Mouse (Mus musculus): ENCODE results near the gene Mrto4. TPM values are rescaled to one million over a fixed set of nuclear protein-coding genes. Genes with fewer than 3 reads are reported as not detected.
"Not testable (repeated sequence)": the region's sequence is repeated elsewhere in the genome, so short reads cannot be mapped to it uniquely, and the experiment has no call there.

Gene Mrto4
- 117 and 118 TPM in 2 replicates for polyA plus RNA-seq (2015; fragmentation: Nextera tagmentation; extraction: Ambion mirVana)

DNA sequence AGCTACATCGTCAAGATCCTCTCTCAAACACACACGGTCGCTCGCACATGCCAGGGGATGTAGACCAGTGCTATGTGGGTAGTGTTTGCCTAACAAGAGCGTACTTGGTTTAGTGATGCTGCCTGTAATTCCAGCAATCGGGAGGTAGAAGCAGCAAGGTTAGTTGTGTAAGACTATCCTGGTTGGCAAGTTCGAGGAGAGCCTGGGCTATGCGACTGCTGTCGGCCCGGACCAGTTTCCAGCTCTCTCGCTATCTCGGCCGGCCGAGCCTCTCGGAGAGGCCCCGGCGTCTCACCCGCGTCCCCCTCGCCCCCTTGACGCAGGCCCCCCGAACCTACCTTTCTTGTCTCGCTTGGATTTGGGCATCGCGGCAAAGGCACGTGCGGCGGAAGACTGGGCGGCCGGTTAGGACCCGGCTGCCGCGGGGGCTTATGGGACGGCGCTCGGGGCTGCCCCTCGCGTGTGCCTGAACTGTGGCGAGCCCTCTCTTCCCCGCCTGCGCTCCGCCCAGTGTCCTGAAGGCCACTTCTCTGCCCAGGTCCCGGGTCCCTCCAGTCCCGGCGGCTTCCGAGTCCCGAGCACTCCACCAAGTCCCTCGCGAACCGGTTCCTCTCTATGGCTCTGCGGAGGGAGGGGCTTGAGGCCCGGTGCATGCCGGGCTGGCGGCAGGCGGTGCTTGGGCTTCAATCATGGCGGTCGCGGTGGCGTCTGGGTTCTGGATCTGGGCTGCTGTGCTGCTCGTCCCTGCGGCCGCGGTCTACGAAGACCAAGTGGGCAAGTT is at the start of gene Mrto4, which contains the start of the genes Emc1 and Ubr4:
Gene Mrto4, minus strand, starts transcription at position 646 of the 781 bp plus-strand sequence.
Gene Emc1, plus strand, starts transcription at position 657 of the 781 bp plus-strand sequence.
Gene Ubr4, plus strand, starts transcription at position 679 of the 781 bp plus-strand sequence.
- H3K4me3 ChIP-seq: peak within 1 kb of the TSS; percentile 70
- ATAC-seq (ENCODE audit: borderline replicate concordance, extremely low read depth, low FRiP score, low TSS enrichment): peak; percentile 93
- WGBS: under 1% methylated on average over 64 of the region's 64 CpGs
- H3K36me3 ChIP-seq: peaks cover 46% of the 10 kb centered on the region
- H3K4me2 ChIP-seq: peak within 1 kb of the TSS; percentile 83
- H3K27ac ChIP-seq: peak within 1 kb of the TSS; percentile 97
- H3K9me3 ChIP-seq: no peaks in the 10 kb centered on the region
- H3K4me1 ChIP-seq: peaks cover 17% of the 10 kb centered on the region
- no peaks in the 10 kb centered on the region for H3K27me3 ChIP-seq
- H3K9ac ChIP-seq: peak within 1 kb of the TSS; percentile 86

DNA sequence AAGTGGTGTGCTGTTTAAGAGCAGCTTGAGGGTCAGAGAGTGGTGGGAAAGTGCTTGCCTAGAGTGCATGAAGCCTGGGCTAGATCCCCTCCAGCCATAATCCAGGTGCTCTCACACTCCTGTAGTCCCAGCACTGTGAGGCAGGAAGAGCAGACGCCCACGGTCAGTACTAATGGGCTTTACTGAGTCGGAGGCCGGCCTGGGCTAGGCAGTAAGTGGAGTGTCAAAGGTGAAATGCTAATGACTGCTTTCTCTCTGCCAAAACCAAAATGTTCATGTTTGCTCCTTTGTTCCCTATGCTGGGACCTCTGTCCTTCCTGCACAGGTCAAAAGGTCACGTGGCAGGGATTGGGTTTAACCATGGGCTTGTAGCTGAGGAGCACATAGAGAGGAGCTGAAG is 48.1 kb upstream of the Mrto4 start:
- Histone ChIP-seq H3K9ac (no peak overlapping the region), H3K9me3 (no peaks in the 10 kb centered on the region), H3K36me3 (peaks cover 84% of the 10 kb centered on the region), H3K4me1 (no peaks in the 10 kb centered on the region), H3K27me3 (no peaks in the 10 kb centered on the region), H3K27ac (no peak overlapping the region), H3K4me3 (no peak overlapping the region), H3K4me2 (no peak overlapping the region)
- 83% methylated on average over 5 of the region's 5 CpGs for WGBS
- ATAC-seq (ENCODE audit: borderline replicate concordance, extremely low read depth, low FRiP score, low TSS enrichment): no peak

DNA sequence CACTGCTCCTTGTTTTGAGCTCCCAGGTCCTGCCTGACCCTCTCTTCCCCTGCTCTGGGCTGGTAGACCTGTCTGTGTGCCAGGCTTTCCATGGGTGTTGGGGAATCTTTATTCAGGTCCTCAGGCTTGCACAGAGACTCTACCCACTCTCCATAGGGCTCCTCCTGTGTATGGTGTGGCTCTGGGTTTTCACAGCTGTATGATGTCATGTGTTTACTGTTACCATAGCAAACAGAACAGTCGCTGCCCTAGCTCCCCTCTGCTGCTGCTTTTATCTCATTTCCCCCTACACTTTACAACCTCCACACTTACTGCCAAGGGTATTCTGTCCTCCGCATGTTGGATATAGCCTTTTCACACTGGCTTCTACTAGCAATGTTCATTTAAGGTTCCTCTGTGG is 43.1 kb upstream of the Mrto4 start:
- ATAC-seq (ENCODE audit: borderline replicate concordance, extremely low read depth, low FRiP score, low TSS enrichment): no peak
- H3K9ac ChIP-seq: no peak overlapping the region
- H3K4me3 ChIP-seq: no peak overlapping the region
- H3K27me3 ChIP-seq: no peaks in the 10 kb centered on the region
- H3K27ac ChIP-seq: no peak overlapping the region
- 38% methylated on average over 2 of the region's 2 CpGs for WGBS
- H3K36me3 ChIP-seq: peaks cover 87% of the 10 kb centered on the region
- no peaks in the 10 kb centered on the region for H3K9me3 ChIP-seq
- H3K4me1 ChIP-seq: no peaks in the 10 kb centered on the region
- H3K4me2 ChIP-seq: no peak overlapping the region

- H3K27me3 ChIP-seq: no peaks in the 10 kb centered on the region
- 77% methylated on average over 4 of the region's 4 CpGs for WGBS
- peaks cover 42% of the 10 kb centered on the region for H3K36me3 ChIP-seq
- no peak for ATAC-seq (ENCODE audit: borderline replicate concordance, extremely low read depth, low FRiP score, low TSS enrichment)
- no peak overlapping the region for H3K27ac ChIP-seq
- no peak overlapping the region for H3K4me3 ChIP-seq
- H3K9me3 ChIP-seq: no peaks in the 10 kb centered on the region
- no peak overlapping the region for H3K4me2 ChIP-seq
- H3K4me1 ChIP-seq: peaks cover 35% of the 10 kb centered on the region
- no peak overlapping the region for H3K9ac ChIP-seq
These were observed 37.2 kb upstream of the Mrto4 start for GRCm38 (mm10) chr4:139389557-139389956.

DNA sequence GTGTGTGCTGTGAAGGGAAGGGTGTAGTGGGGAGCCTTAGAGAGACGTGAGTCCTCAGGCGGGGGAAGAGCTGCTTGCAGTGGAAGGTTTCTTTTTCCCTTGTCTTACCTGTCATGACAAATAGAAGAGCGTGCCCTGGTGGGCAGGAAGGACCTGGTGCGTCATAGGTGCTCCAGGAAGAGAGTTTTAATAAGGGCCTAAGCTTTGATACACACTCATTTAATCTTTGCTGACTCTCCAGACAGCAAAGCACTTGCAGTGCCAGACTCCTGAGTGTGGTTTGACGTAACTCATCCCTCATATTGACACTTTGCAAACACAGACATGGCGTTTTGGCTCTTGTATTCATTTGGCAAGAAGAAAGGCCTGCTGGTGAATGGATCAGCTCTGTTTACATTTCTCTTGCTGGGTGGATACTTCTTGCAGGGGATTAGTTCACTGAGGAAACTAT is 34.5 kb upstream of the Mrto4 start:
- Histone ChIP-seq H3K27me3 (no peaks in the 10 kb centered on the region), H3K4me2 (peak overlapping the region; percentile 48), H3K4me3 (peak overlapping the region; percentile 8; the same call in 1 of the 2 replicates), H3K4me1 (peaks cover 40% of the 10 kb centered on the region), H3K36me3 (peaks cover 20% of the 10 kb centered on the region), H3K9ac (no peak overlapping the region), H3K27ac (peak overlapping the region; percentile 82), H3K9me3 (no peaks in the 10 kb centered on the region)
- peak; percentile 89 for ATAC-seq (ENCODE audit: borderline replicate concordance, extremely low read depth, low FRiP score, low TSS enrichment)
- WGBS: 0% methylated on average over 6 of the region's 6 CpGs

DNA sequence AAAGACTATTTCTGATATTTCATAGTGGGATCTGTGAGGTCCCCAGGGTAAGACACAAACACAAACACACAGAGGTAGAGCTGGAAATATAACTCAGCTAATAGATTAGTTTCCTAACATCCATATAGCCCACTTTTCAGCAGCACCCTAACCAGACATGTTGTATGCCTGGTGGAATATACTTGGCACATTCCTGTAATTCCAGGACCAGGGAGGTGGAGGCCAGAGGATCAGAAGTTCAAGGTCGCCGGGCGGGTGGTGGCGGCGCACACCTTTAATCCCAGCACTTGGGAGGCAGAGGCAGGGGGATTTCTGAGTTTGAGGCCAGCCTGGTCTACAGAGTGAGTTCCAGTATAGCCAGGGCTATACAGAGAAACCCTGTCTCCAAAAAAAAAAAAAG is 33.5 kb upstream of the Mrto4 start:
- H3K27me3 ChIP-seq; H3K4me3 ChIP-seq; H3K9me3 ChIP-seq; ATAC-seq (ENCODE audit: borderline replicate concordance, extremely low read depth, low FRiP score, low TSS enrichment); H3K9ac ChIP-seq; H3K36me3 ChIP-seq: not testable (repeated sequence)
- Histone ChIP-seq H3K4me1 (peaks cover 48% of the 10 kb centered on the region), H3K27ac (peak overlapping the region; percentile 82; the same call in 1 of the 2 replicates), H3K4me2 (0 out of 2 replicates have a peak overlapping the region, but pooled peaks have one; percentile 48)
- 82% methylated on average over 5 of the region's 5 CpGs for WGBS

GRCm38 (mm10) chr4:139382231-139382630 is 29.9 kb upstream of the Mrto4 start:
- no peak overlapping the region for H3K9ac ChIP-seq
- WGBS: 51% methylated on average over 6 of the region's 7 CpGs

GRCm38 (mm10) chr4:139381452-139381845 is 29.1 kb upstream of the Mrto4 start:
- H3K4me3 ChIP-seq: peak overlapping the region; percentile 67
- no peaks in the 10 kb centered on the region for H3K27me3 ChIP-seq
- no peak overlapping the region for H3K27ac ChIP-seq
- H3K4me1 ChIP-seq: peaks cover 30% of the 10 kb centered on the region
- peaks cover 14% of the 10 kb centered on the region for H3K36me3 ChIP-seq
- H3K4me2 ChIP-seq: peak overlapping the region; percentile 82
- H3K9me3 ChIP-seq: no peaks in the 10 kb centered on the region
- WGBS: 34% methylated on average over 4 of the region's 4 CpGs
- ATAC-seq (ENCODE audit: borderline replicate concordance, extremely low read depth, low FRiP score, low TSS enrichment): no peak
- peak overlapping the region; percentile 77 for H3K9ac ChIP-seq

More at GRCm38 (mm10) chr4:139382231-139382630, 29.9 kb upstream of the Mrto4 start:
- Histone ChIP-seq H3K27ac (no peak overlapping the region), H3K9me3 (no peaks in the 10 kb centered on the region), H3K4me3 (no peak overlapping the region), H3K36me3 (peaks cover 6% of the 10 kb centered on the region; the same call in 1 of the 2 replicates), H3K27me3 (no peaks in the 10 kb centered on the region), H3K4me2 (peak overlapping the region; percentile 82; the same call in 1 of the 2 replicates), H3K4me1 (peaks cover 38% of the 10 kb centered on the region)
- no peak for ATAC-seq (ENCODE audit: borderline replicate concordance, extremely low read depth, low FRiP score, low TSS enrichment)

DNA sequence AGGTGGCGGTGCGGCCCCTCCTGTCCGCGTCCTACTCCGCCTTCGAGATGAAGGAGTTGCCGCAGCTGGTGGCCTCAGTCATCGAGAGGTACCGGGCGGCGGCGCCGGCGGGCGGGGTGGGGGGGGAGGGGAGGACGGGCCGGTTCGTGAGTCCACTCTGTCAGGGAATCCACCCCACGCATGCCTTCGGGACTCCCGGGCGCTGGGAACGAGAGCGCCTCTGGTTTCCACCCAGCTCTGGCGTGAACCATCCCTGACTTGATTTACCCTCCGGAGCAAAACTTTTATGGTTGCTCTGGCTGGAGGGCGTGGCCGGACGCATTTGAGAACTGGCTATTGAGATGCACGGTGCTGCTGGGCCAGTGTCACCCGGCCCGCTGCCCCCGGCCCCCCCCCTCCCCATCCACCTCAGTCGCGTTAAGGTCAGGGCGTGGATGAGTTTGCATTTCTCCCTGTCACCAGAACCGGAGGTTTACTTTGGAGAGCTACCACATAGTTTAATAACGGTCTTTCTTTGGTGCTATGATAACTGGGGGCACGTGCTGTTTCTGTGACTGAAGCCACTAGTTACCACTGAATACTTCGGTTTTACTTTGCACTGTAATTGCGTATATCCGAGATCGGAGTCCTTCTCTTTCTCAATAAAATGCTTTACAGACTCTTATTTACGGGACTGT is 28.5 kb upstream of the Mrto4 start:
- ATAC-seq (ENCODE audit: borderline replicate concordance, extremely low read depth, low FRiP score, low TSS enrichment): no peak; the same call in 1 of the 2 replicates
- no peaks in the 10 kb centered on the region for H3K27me3 ChIP-seq
- 2% methylated on average over 41 of the region's 44 CpGs for WGBS

GRCm38 (mm10) chr4:139380207-139380748 is 27.9 kb upstream of the Mrto4 start:
- peak overlapping the region; percentile 67 for H3K4me3 ChIP-seq
- H3K9ac ChIP-seq: peak overlapping the region; percentile 77
- H3K36me3 ChIP-seq: peaks cover 23% of the 10 kb centered on the region
- peak; percentile 98 for ATAC-seq (ENCODE audit: borderline replicate concordance, extremely low read depth, low FRiP score, low TSS enrichment)
- H3K27ac ChIP-seq: peak overlapping the region; percentile 77
- H3K4me2 ChIP-seq: peak overlapping the region; percentile 82
- no peaks in the 10 kb centered on the region for H3K9me3 ChIP-seq
- H3K4me1 ChIP-seq: peaks cover 20% of the 10 kb centered on the region
- WGBS: 0% methylated on average over 39 of the region's 54 CpGs
- H3K27me3 ChIP-seq: no peaks in the 10 kb centered on the region

More for the DNA sequence above, 28.5 kb upstream of the Mrto4 start:
- H3K4me2 ChIP-seq: peak overlapping the region; percentile 82
- peak overlapping the region; percentile 67 for H3K4me3 ChIP-seq
- no peaks in the 10 kb centered on the region for H3K9me3 ChIP-seq
- peaks cover 18% of the 10 kb centered on the region for H3K36me3 ChIP-seq
- H3K4me1 ChIP-seq: peaks cover 25% of the 10 kb centered on the region
- peak overlapping the region; percentile 77 for H3K9ac ChIP-seq
- peak overlapping the region; percentile 42 for H3K27ac ChIP-seq

DNA sequence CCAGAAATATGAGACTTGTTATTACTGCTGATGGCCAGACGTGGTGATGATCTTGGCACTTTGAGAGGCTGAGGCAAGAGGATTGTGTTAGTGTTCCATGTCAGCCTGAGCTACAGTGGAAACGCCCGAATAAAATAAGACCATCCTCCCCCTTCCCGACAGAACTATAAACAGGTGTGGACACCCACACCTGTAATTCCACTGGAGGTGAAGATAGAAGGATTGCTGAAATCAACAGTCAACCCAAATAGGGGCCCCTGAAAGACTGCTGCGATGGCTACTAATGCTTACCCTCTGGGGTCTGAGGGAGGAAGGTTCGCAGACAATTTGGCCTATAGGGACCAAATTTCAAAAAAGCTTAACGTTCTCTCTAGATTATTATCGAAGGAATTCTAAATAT is 27.3 kb upstream of the Mrto4 start:
- H3K4me3 ChIP-seq: peak overlapping the region; percentile 67
- H3K9ac ChIP-seq: peak overlapping the region; percentile 76
- 11% methylated on average over 8 of the region's 8 CpGs for WGBS
- no peaks in the 10 kb centered on the region for H3K27me3 ChIP-seq
- peaks cover 29% of the 10 kb centered on the region for H3K36me3 ChIP-seq
- no peak for ATAC-seq (ENCODE audit: borderline replicate concordance, extremely low read depth, low FRiP score, low TSS enrichment)
- H3K27ac ChIP-seq: peak overlapping the region; percentile 77
- H3K4me2 ChIP-seq: peak overlapping the region; percentile 71
- H3K4me1 ChIP-seq: peaks cover 20% of the 10 kb centered on the region
- no peaks in the 10 kb centered on the region for H3K9me3 ChIP-seq
